Mouse (Mus musculus): ENCODE results near the gene Itk.

The Itk gene

DNA sequence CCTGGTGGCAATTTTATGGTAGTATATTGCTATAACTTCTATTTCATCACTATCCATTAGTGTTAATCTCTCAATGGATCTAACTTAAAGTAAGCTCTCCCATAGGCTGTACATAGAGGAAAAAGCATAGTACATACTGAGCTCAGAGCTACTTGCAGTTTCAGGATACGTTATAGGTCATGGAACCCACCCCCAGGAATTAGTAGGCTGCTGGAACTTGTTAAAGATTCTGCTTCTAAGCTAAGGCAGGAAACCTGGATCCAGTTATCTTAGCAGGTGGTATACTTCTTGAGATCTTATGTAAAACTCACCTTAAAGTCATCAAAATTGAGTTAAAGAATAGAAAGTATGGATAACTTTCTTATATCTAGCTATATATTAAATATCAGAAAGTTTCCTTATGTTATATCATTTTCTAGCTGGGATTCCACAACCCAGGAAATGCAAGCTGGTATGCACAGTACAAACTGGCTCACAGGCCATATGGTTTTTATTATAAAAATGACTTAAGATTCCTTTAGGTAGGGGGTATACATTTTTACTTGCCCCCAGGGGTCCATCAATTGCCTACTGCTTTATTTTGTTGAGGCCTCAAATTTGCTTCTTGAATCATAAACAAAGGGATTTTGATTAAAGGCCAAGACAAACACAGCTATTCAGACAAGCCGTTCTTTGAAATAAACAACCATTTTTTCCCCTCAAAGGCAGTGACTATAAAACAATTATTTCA lies 39.5 kb downstream of the Itk start:
- DNase-seq: peak; percentile 71

DNA sequence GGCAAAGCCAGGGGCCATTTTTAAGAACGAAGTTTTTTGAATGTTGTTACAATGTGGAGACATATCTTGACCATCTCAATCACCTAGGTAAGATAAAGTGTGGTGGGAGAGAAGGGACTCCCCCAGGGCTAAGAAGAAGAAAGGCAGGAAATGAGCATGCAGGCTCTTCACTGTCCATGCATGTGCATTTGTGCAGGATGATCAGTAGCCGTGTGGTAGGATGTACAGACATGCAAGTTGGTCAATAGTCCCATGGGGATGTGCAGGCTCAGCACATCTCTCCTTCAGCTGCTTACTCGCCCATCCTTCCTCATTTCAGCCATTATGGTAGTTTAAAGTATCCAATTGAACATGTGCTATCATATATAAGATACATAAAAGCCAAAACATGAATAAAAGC lies 40.9 kb downstream of the Itk start:
- no peak for DNase-seq

DNA sequence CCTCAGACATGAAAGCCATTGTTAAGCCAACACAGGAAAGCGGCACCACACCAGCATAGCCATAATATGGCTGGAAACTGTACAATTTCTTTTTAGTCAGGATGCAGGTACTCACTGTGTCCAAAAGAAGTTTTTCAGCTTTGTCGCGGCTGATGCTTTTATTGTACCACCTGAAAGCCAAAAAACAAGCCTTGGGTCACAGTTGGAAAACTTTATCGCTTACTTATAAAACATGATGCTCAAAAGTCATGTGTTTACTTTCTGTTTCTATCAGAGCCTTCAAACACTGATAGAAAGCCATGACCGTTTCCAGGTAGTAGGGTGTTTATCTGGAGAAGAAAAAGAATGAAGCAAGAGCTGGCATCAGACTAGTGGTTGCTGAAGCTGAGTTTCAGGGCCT lies 41.6 kb downstream of the Itk start:
- DNase-seq: no peak

DNA sequence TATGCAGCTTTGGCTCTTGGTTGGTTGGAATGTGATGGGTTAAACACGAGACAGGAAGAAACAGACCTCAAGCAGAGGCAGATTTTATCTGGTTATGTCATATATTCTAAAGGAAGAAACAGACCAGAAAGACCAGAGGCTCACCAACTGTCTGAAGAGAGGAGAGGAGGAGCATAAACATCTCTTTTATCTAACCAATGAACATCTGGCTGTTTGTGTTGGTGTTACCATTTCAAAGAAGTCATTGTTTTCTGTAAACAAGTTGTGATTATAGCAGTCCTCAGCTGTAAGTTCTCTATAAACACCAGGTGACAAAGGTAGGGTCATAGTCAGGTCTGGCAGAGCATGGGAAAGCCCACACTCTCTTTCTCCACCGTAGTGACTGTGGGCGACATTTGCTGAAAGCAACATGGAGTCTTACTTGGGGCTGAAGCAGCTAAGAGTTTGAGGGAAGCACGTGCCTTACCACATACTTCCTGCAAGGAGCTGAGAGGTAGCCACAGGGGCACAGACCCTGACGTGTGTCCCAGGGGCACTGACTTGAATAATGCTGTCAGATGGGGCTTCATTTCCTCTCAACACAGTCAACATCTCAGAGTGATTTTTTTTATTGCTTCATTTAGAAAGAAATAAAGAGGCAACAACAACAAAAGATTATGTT lies 45.3 kb downstream of the Itk start:
- no peak for DNase-seq

DNA sequence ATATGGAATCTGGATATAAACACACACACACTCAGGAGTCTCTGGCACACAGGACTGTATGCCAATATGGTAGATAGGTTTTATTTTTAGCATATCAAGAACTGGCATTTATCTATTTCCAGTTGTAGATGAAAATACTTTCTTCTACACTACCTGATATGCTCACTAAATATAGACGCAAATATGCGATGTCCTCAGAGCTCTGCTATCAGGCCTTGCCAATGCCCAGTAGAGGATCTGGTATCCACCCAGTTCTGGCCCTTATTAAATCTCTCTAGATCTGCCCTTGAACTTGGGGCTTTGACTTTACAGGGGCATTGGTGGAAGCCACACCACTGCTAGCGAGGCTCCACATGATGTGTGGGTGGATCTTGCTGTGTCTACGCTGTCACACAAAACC lies 47.4 kb downstream of the Itk start:
- no peak for DNase-seq

DNA sequence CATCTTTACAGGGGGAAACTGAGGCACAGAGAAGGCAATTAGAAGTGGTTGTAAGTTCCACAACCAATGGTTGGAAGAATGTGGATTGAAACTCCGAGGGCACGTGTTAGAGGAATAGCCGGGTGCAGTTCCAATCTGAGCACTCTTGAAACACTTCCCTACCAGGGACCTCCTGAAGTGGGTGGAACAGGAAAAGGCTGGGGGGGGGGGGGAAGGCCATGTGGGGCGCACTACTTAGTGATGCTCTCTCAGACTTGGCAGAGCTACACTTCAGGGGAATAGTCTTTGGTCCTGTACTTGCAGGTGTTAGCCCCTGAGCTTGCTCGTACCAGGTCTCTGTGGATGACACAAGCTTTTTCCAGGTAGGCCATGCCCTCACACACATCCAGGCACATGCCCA lies 53.3 kb downstream of the Itk start:
- no peak for DNase-seq

DNA sequence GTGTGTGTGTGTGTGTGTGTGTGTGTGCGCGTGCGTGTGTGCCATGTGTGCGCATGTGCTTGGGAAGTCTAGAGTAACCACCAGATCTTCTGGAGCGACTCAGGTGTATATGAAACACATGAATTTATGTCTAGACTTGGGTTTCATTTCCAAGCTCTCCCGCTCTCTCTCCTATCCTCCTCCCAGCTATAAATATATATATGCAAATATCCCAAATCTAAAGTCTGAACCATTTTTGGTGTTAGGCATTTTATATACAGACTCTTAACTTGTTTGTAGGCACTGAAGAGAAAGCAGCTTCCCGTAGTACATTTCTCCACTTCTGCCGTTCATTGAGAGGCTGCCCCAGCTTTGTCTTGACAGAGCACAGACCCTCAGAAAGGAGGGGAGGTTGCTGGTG lies 57.1 kb downstream of the Itk start:
- no peak for DNase-seq

DNA sequence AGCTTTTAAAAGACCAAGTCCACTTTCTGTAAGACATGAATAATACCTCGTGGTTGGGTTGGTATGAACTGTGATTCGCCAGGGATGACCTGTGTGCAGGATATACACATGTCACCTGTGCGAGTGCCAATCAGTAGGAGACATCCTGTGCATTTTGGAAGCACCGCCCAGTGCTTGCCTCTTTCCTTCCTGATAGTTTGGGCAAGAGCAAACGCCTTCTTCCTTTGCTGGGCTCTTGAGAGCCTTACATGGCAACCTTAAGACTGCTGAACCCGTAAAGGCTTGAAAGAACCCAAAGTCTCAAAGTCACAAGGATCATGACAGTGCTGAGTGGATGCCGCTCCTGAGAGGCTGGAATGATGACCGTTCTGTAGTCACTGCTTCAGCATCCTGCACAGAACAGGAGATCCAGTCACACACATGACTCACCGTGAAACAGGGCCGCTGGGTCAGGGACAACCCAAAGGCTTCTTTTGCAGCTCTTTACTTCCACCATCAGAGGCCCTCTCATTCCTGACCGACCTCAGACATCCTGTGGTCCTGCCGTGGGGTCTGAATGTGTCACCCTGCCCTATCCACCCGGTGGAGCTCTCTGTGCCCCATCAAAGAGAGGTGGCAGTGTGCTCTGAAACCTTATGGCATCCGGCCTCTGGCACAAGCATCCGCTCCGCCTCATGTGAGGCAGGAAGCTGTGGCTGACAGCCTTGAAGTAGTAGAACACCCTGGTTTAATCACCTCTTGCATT lies 62.9 kb downstream of the Itk start:
- no peak for DNase-seq

DNA sequence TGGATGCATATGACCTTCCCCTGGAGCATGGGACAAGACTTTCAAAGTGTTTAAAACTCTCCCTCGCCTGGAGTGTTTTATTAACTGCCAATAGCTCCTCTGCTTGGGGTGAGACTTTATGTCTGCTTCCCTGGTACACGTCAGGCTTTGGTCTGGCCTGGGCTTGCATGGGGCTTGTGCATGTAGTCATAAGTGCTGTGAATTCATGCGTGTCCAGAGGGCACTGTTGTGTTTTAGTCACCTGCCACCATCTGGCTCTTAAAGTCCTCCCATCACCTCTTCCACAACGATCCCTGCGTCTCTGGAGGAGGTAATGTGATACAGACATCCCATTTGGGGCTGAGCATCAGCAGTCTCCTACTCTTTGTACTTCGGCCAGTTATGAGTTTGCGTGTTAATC lies 67.8 kb downstream of the Itk start:
- no peak for DNase-seq

DNA sequence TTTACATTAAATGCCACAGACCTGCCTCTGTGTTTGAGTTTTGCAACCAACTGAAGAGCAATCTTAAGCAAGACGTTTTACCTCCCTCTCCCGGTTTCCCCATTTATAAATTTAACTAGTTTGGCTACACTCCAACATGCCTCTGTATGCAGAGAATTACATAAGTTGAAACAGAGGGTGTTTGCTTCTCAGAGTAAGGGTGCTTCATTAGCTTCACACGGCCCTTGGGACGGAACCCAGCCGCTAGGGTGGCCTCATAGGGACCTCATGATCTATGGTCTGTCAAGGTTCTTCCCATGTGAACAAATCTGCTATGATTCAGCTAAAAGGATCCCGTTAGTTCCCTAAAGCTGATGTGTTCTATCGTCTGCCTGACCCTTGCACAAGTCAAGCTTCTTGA lies 74.8 kb downstream of the Itk start:
- no peak for DNase-seq

DNA sequence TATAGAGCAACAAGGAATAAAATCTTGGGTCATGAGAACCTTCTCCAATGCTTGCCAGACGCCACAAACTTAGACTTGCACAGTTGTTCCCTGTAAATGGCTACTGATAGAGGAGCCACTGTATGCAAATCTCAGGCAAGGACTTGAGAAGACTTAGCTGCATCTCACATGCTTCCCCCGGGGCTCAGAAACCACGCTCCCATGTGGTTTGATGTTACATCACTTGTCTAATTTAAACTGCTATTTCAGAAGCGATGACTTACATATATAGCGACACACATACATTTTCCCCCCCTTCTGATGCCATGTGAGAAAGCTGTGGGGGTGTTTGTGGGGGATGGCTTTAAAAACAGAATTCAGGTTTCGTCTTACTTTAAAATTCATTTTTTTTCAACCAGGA lies 75.5 kb downstream of the Itk start:
- DNase-seq: no peak

DNA sequence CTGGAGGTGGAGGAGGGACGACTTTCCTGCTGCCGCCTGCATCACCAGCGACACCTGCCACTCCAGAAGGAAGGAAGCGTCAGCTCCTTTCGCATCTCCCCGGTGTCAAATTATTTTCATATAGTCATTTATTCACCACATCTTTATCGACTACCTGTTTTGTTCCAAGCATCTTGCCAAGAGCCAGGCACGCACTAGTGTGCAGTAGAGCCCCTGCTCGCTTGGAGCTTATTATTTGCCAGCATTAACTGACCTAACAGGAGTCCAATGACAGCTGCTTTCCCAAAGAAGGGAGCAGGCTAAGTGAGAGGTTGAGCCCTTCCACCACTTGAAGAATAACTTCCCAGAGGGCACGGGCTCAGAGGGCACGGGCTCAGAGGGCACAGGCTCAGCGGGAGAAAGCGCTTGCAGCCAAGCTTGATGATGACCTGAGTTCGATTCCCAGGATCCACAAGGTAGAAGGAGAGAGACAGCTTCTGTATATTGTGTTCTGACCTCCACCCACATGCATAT lies 76.7 kb downstream of the Itk start, which contains the start of gene Cyfip2:
Gene Cyfip2 (minus strand): TSS at position 337 of the 513 bp plus-strand sequence.
- DNase-seq: peak; percentile 39

DNA sequence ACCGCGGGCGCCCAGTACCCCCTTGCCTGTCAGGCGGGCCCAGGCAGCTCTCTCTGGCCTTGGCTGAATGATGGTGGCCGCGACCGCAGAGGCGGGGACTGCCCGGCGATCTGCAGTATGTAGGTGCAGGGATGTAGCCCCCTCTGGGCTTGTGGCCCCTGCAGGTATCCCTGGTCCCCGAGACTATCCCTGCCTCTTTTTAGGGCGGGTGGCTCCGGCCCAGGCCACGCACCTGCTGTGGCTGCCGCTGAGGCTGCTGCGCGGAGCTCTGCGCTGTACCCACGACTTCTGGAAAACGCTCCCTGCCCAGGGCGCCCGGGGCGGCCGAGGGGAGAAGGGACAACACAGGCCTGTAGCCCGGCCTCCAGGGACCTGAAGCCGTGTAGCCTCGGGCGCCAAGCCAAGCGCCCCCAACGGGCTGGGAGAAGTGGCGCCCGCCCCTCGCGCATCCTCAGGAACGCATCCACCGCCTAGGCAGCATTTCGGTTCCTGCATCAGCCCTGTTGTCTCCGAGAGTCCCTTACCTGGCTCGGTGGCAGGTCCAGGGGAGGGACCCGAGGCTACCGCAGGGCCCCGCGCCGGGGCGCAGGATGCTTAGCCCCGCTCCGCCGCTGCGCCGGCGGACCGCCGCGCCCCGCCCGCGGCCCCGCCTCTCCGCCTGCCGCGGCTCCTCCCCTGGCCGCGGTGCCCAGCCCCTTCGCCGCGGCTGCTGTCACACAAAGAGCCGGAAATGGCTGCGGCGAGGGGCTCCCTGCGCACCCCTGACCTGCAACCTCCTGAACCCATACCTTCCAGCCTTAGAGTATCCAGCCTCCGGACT lies 77.4 kb downstream of the Itk start:
- peak; percentile 87 for DNase-seq

DNA sequence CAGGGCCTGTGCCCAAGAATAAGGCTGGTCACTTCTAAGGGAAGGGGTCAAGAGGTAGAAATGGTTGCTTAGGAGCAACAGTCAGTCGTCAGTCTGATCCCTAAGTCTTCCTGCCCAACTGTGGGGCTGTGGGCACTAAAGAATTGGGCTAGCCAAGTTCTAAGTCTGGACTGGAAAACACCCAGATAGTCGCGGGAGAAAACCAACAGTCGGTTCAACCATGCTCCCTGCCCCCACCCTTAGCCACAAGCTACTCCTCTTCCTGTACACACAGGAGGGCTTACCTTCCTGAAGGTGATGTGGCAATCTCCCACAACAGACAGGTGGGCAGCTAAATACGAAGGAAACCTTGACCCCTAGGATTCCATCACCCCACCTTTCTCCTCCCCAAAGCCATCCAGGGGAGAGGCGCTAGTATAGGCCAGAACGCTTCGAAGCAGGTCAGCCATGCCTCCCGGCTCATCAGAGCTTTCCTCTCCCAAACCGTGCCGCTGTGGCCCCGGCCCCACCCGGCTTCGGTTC lies 78.1 kb downstream of the Itk start:
- DNase-seq: no peak

DNA sequence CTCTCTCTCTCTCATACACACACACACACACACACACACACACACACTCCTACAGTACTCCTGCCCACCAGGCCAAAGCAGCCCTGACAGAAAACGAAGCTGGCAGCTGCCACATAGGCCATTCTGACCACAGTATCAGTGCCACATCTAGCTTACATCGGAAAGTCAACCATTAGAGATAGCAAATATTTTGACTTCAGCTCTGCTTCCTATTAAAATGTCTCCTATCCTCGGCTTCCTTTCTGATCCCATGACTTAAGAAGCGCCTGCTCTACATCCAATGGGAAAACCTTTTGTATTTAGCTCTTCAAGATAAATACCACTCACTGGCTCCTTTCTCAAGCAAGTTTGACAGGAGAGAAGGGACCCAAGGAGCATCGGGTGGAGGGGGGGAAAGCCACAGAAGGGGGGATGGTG lies 78.7 kb downstream of the Itk start:
- DNase-seq: no peak

DNA sequence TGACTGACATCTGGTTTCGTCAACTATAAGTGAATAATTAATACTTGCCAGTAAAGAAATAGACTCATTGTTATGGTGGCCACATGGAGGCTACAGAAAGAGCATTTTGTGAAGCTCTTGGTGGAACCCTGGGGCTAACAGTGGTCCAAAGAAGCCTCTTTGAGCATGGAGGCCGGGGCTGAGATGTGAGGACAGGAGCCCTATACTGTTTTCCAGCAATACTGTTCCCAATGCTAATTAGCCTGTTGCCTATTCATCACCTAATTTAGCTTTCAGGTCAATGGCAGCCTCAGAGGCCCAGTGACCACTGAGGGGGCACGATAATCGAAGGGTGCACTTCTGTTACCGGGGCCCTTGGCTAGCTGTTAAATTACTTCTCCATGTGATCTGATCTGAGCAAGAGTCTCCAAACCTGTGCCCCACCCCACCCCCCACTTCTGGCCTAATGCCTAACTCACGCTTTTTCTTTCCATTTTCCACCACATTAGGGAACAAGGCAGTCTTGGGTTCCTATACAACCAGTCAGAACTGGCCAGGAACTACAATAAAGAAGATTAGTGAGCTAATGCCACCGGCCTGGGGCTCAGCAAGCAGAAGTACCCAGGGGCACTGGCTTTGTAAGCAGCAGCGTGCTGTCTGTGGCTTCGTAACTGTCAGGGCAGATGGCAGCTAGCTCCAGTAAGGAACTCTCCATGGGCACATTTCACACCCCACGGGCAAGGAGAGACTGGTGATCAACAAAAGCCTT lies 79.3 kb downstream of the Itk start:
- DNase-seq: peak; percentile 36

DNA sequence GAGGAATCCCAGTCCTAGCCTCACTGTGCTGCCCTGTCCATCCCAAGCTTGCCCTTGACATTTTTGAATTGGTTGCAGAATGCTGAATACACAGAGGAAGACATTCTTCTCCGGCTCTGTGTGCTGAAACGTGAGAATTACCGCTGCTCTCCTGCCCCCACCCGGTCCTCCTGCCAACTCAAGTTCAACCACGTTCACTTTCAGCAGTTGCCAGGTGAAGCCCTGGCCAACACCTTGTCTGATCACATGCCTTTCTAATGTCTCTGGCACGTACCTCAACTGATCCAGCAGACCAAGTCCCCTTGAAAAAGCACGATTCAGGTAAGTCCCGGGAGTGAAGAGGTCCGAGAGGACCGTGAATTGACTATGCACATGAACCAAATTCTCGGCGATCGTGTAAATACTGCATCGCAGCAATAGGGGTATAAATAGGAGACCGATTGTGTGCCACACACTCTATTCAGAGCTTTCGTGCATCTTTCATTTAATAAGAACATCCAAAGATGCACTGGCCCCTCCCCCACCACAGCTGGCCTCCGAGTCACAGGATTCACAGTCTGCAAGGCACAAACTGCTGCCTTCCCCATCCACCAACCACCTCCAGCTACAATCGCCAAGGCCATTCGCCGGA lies 80.1 kb downstream of the Itk start:
- DNase-seq: no peak

DNA sequence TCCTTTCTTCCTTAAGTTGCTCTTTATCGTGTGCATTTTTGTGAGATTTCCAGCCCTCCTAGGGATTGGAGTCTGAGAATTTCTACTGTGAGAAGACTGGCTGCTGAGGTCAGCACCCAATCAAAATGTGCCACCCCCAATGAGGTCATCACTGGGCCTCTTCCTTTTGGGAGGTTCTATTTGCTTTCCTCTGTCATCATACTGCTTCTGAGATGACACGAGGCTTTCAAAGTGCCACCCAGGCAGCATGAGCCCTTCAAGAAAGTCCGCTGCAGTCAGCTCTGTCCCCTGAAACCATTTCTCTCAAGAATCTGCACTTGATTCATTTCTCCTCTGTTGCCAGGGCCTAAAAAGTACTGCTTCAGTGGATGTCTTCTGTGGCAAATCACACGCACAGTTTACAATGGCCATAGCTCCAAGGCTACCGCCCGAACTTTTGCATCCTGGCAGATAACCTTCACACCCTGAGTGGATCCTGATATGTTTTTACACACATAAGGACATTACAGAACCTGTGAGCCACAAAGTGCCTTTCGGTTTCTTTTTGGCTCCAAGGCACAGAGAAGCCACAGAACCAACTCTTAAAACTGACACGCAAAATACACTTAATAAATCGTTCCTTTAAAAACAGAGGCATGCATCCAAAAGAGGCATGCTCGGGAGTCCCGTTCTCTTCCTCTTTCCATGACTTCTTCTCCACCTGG lies 80.9 kb downstream of the Itk start:
- no peak for DNase-seq

DNA sequence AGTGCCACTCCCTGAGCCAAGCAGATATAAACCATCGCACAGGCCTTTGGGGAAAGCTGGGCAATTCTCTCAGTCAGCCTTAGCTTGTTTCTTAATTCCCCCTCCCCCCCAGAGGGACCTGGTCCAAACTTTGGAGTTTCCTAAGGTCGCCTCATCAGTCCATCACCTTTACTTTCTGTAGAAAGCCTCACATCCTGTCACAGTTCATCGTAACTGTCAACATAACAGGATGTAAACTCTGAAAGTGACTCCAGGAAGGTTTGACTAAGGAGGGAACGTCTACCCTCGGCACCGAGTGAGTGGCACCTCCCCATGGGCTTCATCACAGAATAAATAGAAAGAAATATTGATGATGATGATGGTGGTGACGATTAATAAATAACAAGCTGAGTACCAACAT lies 81.5 kb downstream of the Itk start:
- no peak for DNase-seq

DNA sequence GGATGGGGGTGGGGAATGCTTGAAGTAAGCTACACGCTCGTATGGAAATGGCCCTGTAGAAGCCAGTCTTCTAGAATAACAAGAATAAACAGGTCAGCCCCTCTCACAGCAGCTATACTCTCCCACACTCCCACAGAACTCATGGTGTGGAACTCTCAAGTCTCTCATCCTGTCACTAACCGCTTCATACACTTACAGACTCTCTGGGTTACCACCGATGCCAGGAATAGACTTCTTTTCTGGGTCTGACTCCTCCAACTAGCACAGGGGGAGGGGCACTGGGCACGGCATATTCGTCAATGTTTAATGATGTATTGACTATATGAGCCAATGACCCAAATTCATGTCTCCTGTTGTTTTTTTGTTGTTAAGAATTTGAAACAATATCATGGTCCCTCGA lies 82.5 kb downstream of the Itk start:
- no peak for DNase-seq
